Mouse (Mus musculus) adrenal gland, adult 2 months (tissue): ENCODE data around the gene Vav3. TPM values are rescaled to one million over a fixed set of nuclear protein-coding genes. Genes with fewer than 3 reads are reported as not detected.

Source experiments
- DNase-seq: peaks from one replicate; pipeline ENCODE4 v3.0.0; 2021
- polyA plus RNA-seq: library from polyadenylated mRNA; depleted of rRNA; stranded (reverse); fragments of >200 nt; gene quantifications from 2 replicates; pipeline ENCODE4 v1.2.3, GENCODE M21; 2012; rRNA removed
- total RNA-seq, 2 experiments: library from RNA; stranded (reverse); gene quantifications; 2 replicates each; pipeline ENCODE4 v1.2.3; 2021

Vav3 gene
- total and polyA plus RNA-seq, 3 experiments = 0.54 to 4.9 (median 3.6) TPM

GRCm38 (mm10) chr3:109692613-109693012 lies 352.2 kb downstream of the Vav3 start:
- no peak for DNase-seq

GRCm38 (mm10) chr3:109701301-109701700 lies 360.8 kb downstream of the Vav3 start:
- DNase-seq = no peak

GRCm38 (mm10) chr3:109707786-109708460 lies 367.5 kb downstream of the Vav3 start:
- DNase-seq = no peak

GRCm38 (mm10) chr3:109711751-109712150 lies 371.3 kb downstream of the Vav3 start:
- no peak for DNase-seq

- DNase-seq = no peak
Measured at GRCm38 (mm10) chr3:109714476-109714875, 374.0 kb downstream of the Vav3 start.

- DNase-seq = no peak
Measured at GRCm38 (mm10) chr3:109721753-109722152, 381.3 kb downstream of the Vav3 start.

GRCm38 (mm10) chr3:109726776-109727175 lies 386.3 kb downstream of the Vav3 start:
- DNase-seq = no peak

GRCm38 (mm10) chr3:109731592-109732230 lies 391.3 kb downstream of the Vav3 start:
- no peak for DNase-seq

- DNase-seq = no peak
Measured at GRCm38 (mm10) chr3:109732327-109733182, 392.1 kb downstream of the Vav3 start.

Other genes starting within 250 kb of the Vav3 start
- gene Slc25a24, start 217.5 kb upstream of the Vav3 start, total RNA-seq = 10 to 100 TPM; 49.5 to 86.5 TPM
- 23.1 and 24.9 TPM in 2 replicates for gene Slc25a24, start 217.5 kb upstream of the Vav3 start, polyA plus RNA-seq